Mouse (Mus musculus): ENCODE data around the gene Nos3.
"Not testable (repeated sequence)": the region's sequence is repeated elsewhere in the genome, so short reads cannot be mapped to it uniquely, and the experiment has no call there.

The Nos3 gene

GRCm38 (mm10) chr5:24394165-24394894 is 29.7 kb downstream of the Nos3 start:
- peak; percentile 99 for DNase-seq (ENCODE audit: extremely low spot score, low read depth, low spot score)

- DNase-seq (ENCODE audit: extremely low spot score, low read depth, low spot score), result not testable (repeated sequence)
These were observed 31.6 kb downstream of the Nos3 start for GRCm38 (mm10) chr5:24396254-24396653.

- no peak for DNase-seq (ENCODE audit: extremely low spot score, low read depth, low spot score)
These were observed 35.1 kb downstream of the Nos3 start for GRCm38 (mm10) chr5:24399686-24400085.

- DNase-seq (ENCODE audit: extremely low spot score, low read depth, low spot score), result no peak
These were observed 35.8 kb downstream of the Nos3 start for GRCm38 (mm10) chr5:24400362-24400761.

GRCm38 (mm10) chr5:24400911-24401605 is 36.4 kb downstream of the Nos3 start:
- DNase-seq (ENCODE audit: extremely low spot score, low read depth, low spot score), result no peak

- no peak for DNase-seq (ENCODE audit: extremely low spot score, low read depth, low spot score)
These were observed 37.4 kb downstream of the Nos3 start for GRCm38 (mm10) chr5:24401969-24402368.

- no peak for DNase-seq (ENCODE audit: extremely low spot score, low read depth, low spot score)
These were observed 40.2 kb downstream of the Nos3 start for GRCm38 (mm10) chr5:24404594-24405360.

GRCm38 (mm10) chr5:24405389-24405876 is 40.8 kb downstream of the Nos3 start:
- no peak for DNase-seq (ENCODE audit: extremely low spot score, low read depth, low spot score)

- no peak for DNase-seq (ENCODE audit: extremely low spot score, low read depth, low spot score)
These were observed 44.0 kb downstream of the Nos3 start for GRCm38 (mm10) chr5:24408651-24409050.

GRCm38 (mm10) chr5:24409466-24409865 is 44.9 kb downstream of the Nos3 start:
- no peak for DNase-seq (ENCODE audit: extremely low spot score, low read depth, low spot score)

- no peak for DNase-seq (ENCODE audit: extremely low spot score, low read depth, low spot score)
These were observed 47.5 kb downstream of the Nos3 start for GRCm38 (mm10) chr5:24412063-24412462.

GRCm38 (mm10) chr5:24413042-24413693 is 48.6 kb downstream of the Nos3 start, which contains the start of gene Asic3:
Gene Asic3 (plus strand): TSS chr5:24413392.
- DNase-seq (ENCODE audit: extremely low spot score, low read depth, low spot score), result no peak

GRCm38 (mm10) chr5:24413938-24414337 is 49.3 kb downstream of the Nos3 start:
- no peak for DNase-seq (ENCODE audit: extremely low spot score, low read depth, low spot score)

- no peak for DNase-seq (ENCODE audit: extremely low spot score, low read depth, low spot score)
These were observed 51.7 kb downstream of the Nos3 start for GRCm38 (mm10) chr5:24416222-24416736.

- DNase-seq (ENCODE audit: extremely low spot score, low read depth, low spot score), result no peak
These were observed 53.0 kb downstream of the Nos3 start for GRCm38 (mm10) chr5:24417587-24417986.

GRCm38 (mm10) chr5:24420381-24420780 is 55.8 kb downstream of the Nos3 start:
- no peak for DNase-seq (ENCODE audit: extremely low spot score, low read depth, low spot score)

- DNase-seq (ENCODE audit: extremely low spot score, low read depth, low spot score), result peak; percentile 97
These were observed 58.8 kb downstream of the Nos3 start, which contains the start of the genes Cdk5 and Slc4a2 for GRCm38 (mm10) chr5:24423129-24424003. Gene Cdk5 (minus strand): TSS chr5:24423530. Gene Slc4a2 (plus strand): TSS chr5:24423837.

GRCm38 (mm10) chr5:24424004-24424781 is 59.6 kb downstream of the Nos3 start:
- no peak for DNase-seq (ENCODE audit: extremely low spot score, low read depth, low spot score)
